Mouse (Mus musculus): ENCODE data around the gene Dscam.

- no peak for TF ChIP-seq CTCF (IDR thresholded peaks at IDR 0.05; ENCODE audit: low read depth, low read length)
- no peak for TF ChIP-seq POLR2A (IDR thresholded peaks at IDR 0.05; ENCODE audit: borderline replicate concordance, low read depth, low read length)
Measured at GRCm38 (mm10) chr16:96996854-96997253, 173.7 kb downstream of the Dscam start.
